Mouse (Mus musculus) yolk sac, embryonic 10.5 days (tissue): Measurements from ENCODE around the gene Fryl.
A peak's percentile ranks its signal among the peaks of the same experiment; 100 is the strongest.

Source experiments
- DNase-seq: peaks from one replicate; pipeline ENCODE4 v3.0.0-alpha.2; 2017; ENCODE audit warnings: low spot score

Gene Fryl

GRCm38 (mm10) chr5:73193627-73194026, 62.8 kb downstream of the Fryl start:
- DNase-seq: no peak

GRCm38 (mm10) chr5:73192870-73193576, 63.4 kb downstream of the Fryl start:
- DNase-seq: no peak

DNA sequence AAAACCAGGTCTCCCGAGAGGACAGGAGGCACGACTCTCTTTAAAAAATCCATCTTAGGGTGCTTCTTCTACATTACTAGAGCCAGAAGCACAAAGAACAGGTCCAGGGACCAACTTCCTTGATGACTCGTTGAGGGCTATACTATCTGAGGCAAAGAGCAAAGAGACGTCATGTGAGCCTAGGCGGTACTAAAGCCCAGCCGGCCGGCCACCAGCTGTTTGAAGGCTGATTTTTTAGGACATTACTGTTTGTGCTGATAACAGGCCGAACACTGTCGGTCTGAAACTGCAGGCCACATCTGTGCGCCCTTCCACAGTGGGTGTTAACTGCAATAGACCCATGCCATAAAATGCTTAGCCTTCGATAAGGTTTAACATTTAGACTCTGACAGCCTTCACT, 64.7 kb downstream of the Fryl start:
- DNase-seq: peak; percentile 50

- DNase-seq: no peak
Measured at GRCm38 (mm10) chr5:73190164-73190563, 66.3 kb downstream of the Fryl start.

DNA sequence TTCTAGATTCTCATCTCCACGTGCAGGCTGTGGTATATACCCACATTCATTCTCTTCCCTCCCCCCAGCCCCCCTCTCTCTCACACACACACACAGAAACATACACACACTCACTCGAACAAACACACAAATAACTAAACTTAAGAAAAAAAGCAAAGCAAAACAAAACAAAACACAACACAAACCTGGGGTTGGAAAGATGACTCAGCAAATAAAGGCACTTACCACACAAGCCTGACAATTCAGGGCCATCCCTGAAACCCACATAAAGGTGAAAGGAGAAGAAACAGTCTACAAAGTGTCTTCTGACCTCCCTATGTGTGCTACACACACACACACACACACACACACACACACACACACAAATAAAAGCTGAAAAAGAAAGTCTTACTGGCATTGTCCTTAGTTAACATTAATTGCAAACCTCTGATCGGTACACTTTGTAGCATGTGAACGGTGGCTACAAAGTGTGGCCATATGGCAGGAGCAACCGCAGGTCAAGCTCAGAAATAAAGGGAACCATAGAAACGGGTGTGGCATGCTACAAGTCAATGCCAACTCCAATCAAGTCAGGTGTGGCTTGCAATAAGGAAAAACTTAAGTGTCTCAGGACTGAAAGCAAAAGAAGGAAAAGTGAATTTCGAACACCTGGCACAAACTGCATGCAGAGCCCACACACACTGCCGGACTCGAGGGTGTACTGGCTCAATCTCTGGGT, 66.8 kb downstream of the Fryl start:
- DNase-seq: no peak

DNA sequence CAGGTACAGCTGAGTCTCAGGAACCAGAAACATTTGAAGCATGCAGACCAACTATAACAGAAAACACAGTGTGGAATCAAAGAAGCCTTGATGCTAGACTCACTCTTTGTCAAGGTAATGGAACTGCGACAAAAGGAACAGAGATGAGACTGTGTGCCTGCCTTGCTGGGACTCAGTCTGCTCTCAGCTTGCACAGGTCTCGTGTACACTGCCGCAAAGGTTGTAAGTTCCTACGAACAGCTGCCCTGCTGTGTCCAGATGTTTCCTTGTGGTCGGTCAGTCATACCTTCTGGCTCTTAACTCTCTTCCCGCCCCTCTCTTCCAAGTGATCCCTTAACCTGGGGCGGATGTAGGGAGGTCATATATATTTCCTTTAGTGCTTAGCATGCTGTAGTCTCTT, 67.8 kb downstream of the Fryl start:
- DNase-seq: no peak

DNA sequence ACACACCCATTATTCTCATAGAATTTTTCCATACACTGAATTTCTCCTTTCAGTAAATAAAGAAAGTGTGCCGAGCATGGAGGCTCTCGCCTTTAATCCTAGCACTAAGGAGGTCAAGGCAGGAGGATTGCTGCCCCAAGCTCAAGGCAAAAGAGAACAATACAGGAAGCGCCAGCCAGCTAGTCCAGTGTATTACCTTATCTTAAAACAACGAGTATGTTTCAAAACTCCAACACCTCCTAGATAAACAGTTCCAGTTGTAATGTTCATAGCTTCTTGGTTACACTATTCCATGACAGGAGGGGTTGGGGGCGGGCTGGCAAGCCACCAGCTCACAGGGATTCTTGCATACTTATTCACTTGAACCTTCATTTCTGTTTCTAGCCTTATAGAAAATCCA, 68.3 kb downstream of the Fryl start:
- no peak for DNase-seq

- no peak for DNase-seq
Measured at GRCm38 (mm10) chr5:73186912-73187311, 69.5 kb downstream of the Fryl start.

GRCm38 (mm10) chr5:73185424-73185823, 71.0 kb downstream of the Fryl start:
- no peak for DNase-seq

DNA sequence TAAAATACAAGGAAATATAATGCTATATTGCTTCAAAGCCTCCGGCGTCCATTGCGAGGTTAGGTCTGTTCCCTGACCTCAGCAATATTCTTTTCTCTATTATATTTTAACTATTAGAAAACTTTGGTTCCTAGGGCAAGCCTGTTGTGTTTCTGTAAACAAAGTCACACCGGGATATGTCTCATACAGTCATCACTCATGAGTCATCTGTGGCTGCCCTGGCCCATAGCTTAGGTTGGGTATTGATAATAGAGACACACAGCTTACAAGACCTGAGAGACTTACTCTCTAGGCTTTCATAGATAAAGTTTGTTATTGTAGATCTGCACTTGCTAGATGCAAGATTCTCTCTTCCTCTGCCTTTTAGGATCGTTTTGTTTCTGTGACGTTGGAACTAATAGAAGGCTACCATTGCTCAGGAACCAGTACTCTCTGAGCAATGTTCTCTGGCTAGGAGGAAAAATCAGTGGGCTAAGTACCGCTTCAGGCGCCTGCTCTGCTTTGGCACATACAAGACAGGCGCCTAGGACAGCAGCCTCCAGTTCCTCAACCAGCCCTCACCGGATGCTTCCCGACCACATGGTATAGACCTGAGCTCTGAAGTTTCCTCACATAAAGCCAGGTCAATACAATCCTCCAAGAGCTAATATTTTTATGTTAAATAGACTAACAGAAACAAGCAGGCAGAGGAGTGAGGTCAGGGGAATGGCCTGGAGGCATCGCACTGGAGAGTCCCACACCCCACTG, 73.5 kb downstream of the Fryl start:
- no peak for DNase-seq

DNA sequence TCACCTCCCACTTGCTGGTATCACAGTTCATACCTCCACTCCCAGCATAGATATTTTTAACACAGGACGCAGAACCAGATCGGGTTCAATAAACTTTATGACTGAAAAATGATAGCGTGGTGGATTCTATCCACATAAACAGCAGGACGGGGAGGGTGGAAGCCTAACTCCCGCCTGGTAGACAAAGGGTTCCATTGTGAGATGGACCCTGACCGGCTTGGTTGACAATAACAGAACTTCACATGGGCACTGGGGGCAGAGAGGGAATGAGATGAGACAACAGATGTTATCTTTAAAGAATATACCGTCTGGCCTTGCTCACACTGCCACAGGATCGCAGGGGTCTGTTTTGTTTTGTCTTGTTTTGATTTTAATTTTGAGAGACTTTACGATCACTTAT, 74.2 kb downstream of the Fryl start:
- DNase-seq: no peak

DNA sequence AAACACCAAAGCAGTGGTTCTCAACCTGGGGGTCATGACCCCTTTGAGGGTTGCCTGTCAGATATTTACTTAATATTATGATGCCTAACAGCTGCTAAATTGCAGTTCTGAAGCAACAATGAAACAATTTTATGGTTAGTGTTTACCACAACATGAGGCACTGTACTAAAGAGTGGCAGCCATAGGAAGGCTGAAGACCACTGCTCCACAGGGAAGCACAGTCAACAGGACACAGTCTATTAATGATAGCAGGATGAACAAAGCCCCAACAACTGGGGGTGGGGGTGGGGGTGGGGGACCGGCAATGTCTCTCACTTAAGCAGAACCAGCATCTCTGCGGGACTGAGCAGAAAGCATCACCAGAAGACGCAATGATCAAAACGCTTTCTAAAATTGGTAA, 80.1 kb downstream of the Fryl start:
- no peak for DNase-seq

- no peak for DNase-seq
Measured at GRCm38 (mm10) chr5:73175377-73176147, 80.9 kb downstream of the Fryl start.

DNA sequence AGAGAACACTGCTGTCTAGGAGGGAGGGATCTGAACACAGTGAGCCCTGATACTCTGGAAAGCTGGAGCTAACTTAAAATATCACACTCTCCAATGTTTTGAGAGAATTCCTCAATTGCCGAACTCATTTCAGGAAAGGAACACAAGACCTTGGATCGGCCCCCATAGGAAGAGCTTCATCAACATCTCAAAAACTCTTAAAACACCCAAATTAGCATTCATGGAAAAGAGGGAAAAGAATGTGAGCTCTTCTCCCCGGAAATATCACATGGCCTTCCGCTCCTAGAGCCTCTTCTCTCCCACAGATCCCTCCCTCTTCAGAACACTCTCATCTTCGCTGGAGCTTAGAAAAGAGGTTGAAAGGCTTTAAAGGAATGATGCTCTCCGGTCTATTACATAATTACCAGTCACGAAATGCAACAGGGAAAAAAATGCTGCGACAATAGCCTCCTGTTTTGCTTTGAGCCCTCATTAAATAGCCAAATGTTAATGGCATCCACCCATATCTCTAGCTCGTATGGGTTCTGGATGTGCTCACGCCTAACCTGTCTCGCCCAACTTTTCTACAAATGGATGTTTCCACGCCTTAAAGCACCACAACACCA, 84.4 kb downstream of the Fryl start:
- DNase-seq: no peak

DNA sequence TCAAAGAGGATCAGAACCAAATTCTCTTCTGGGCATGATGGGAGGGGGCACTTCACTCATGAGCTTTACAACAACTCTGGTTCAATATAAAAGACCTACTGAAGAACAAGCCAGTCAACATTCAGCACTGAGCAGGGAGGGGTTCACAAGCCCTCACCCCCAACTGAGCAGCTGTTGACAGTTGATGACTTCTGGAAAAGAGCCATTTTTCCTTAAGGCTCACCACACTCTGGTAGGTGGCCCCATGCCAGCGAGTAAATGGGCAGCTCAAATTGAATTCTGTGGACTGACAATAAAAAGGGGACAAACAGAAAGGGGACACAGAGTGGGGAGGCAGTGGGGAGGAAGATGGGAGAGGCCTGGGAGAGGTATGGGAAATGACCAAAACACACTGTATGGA, 85.2 kb downstream of the Fryl start:
- no peak for DNase-seq

DNA sequence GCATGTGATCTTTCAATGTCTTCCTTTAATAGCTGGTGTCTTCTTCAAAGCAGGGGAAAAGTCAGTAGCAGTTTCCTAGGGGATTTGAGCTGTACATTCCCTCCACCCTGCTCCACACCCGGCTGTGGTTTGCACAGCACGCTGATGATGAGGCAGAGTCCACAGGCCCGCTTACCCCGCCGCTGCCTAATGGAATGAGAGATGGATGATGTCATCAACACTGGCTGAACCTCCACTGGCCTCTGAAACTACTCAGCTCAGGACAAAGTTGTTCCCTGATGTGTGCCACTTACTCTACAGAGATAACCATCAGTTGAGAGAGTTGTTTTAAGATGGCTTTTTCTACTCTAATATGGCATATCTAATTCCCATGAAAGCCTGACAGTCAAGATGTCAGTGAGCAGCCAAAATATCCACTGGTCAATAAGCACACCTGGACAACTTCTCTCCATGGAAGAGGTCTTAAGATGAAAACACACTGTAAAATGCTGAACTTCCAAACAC, 87.6 kb downstream of the Fryl start:
- peak; percentile 23 for DNase-seq

DNA sequence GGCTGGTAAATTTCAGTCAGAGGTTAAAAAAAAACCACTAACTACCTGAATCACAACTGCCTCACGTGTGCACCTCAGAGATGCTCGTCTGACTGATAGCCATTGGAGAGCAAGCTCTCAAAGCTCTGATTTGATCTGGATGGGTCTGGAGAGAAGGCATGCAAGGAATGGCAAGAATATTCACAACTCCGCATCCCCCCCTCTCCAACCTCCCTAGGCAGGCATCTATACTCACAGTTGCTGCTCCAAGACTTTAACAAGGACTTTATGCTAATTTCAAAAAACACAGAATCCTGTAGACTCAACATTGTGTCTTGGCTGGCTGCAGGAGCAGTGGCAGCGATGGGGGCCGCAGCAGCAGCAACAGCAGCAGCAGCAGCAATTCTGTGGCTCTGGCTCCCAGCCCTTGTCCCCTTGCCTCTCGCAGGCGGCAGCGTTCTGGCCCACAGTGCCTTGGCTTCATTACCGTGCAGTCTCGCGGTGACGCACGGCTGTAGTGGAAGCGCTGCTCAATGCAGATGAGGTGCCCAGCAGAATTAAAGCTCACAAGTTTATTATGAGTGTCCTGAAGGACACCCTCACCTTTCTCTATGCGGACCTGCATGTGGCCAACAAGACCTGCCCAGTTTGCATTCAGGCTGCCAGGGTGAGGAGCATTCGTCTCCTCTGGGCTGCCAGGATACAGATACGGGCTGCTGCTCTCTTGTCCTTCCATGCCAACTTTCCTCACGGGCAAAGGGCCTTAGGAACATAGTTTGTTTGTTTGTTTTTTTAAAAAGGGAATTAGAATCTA, 88.2 kb downstream of the Fryl start:
- peak; percentile 36 for DNase-seq

GRCm38 (mm10) chr5:73163970-73164369, 92.4 kb downstream of the Fryl start:
- DNase-seq: no peak

DNA sequence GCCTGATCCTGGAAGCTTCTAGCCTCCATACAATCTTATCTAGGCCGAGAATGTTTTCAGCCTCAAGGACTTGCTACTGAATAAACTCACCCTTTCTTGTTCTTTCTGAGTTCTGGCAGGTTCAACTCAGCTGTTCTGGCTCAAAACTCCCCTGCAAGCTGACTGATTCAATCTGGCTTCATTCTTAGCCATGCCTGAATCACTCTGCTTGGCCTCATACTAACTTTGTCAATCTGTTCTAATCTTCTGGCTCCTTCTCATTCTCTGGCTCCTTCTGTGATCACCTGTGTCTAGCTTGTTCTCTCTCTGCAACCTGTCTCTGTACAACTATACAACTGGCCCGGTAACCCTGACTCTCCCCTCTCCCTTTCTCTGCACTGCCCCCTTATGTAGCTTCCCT, 93.9 kb downstream of the Fryl start:
- no peak for DNase-seq

GRCm38 (mm10) chr5:73160440-73160839, 96.0 kb downstream of the Fryl start:
- DNase-seq: no peak

GRCm38 (mm10) chr5:73157502-73157901, 98.9 kb downstream of the Fryl start:
- DNase-seq: no peak
